Mouse (Mus musculus): ENCODE measurements around the gene Ldhc. TPM values are rescaled to one million over a fixed set of nuclear protein-coding genes. Genes with fewer than 3 reads are reported as not detected.
"Not testable (repeated sequence)": the region's sequence is repeated elsewhere in the genome, so short reads cannot be mapped to it uniquely, and the experiment has no call there.

Gene Ldhc
- polyA plus RNA-seq, 1 experiment from 2014 or later: 0.19 TPM

DNA sequence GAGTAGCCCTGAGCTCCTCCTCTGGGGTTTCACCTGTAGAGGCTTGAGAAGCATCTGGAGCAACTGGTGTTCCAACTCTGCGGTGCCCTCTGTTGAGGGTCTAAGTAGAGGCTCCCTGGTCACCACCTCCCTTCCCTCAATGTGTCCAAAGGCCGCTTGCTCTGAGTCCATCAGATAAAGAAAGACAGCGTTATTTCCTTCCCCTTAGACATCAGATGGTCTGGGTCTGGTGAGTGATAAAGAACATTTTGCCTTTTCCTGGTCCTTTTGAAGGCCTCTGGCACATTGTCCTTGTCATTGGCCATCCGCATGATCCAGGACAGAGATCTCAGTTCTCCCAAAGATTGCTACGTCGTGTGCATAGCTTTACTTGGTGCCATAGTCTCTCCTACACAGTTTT is 16.3 kb downstream of the Ldhc start:
- WGBS: 87% methylated on average over 6 of the region's 6 CpGs
- Histone ChIP-seq H3K4me1 (ENCODE audit: control insufficient read depth, insufficient read depth, low read length) (no peaks in the 10 kb centered on the region), H3K4me2 (ENCODE audit: low read depth, low read length) (no peak overlapping the region), H3K9ac (replicated peaks; ENCODE audit: low read depth, low read length) (no peak overlapping the region), H3K9me3 (ENCODE audit: control insufficient read depth, low read length) (no peaks in the 10 kb centered on the region), H3K27me3 (ENCODE audit: control insufficient read depth, insufficient read depth, low read length) (no peaks in the 10 kb centered on the region), H3K36me3 (ENCODE audit: control insufficient read depth, insufficient read depth, low read length) (no peaks in the 10 kb centered on the region), H3K27ac (ENCODE audit: low read depth, low read length) (no peak overlapping the region), H3K4me3 (ENCODE audit: low read depth, low read length) (no peak overlapping the region)
- ATAC-seq (ENCODE audit: low read depth): no peak

GRCm38 (mm10) chr7:46879851-46880250 is 18.8 kb downstream of the Ldhc start:
- no peak overlapping the region for H3K27ac ChIP-seq (ENCODE audit: low read depth, low read length)
- H3K4me3 ChIP-seq (ENCODE audit: low read depth, low read length): no peak overlapping the region
- H3K4me2 ChIP-seq (ENCODE audit: low read depth, low read length): no peak overlapping the region
- no peaks in the 10 kb centered on the region for H3K9me3 ChIP-seq (ENCODE audit: control insufficient read depth, low read length)
- peaks cover 3% of the 10 kb centered on the region; the same call in 1 of the 2 replicates for H3K36me3 ChIP-seq (ENCODE audit: control insufficient read depth, insufficient read depth, low read length)
- no peak for ATAC-seq (ENCODE audit: low read depth)
- WGBS: 95% methylated on average over 5 of the region's 5 CpGs
- no peaks in the 10 kb centered on the region for H3K4me1 ChIP-seq (ENCODE audit: control insufficient read depth, insufficient read depth, low read length)
- no peaks in the 10 kb centered on the region for H3K27me3 ChIP-seq (ENCODE audit: control insufficient read depth, insufficient read depth, low read length)
- H3K9ac ChIP-seq (replicated peaks; ENCODE audit: low read depth, low read length): no peak overlapping the region

- Histone ChIP-seq H3K9ac (replicated peaks; ENCODE audit: low read depth, low read length) (no peak overlapping the region), H3K27ac (ENCODE audit: low read depth, low read length) (no peak overlapping the region), H3K27me3 (ENCODE audit: control insufficient read depth, insufficient read depth, low read length) (no peaks in the 10 kb centered on the region), H3K4me2 (ENCODE audit: low read depth, low read length) (no peak overlapping the region), H3K4me1 (ENCODE audit: control insufficient read depth, insufficient read depth, low read length) (no peaks in the 10 kb centered on the region), H3K4me3 (ENCODE audit: low read depth, low read length) (no peak overlapping the region), H3K9me3 (ENCODE audit: control insufficient read depth, low read length) (no peaks in the 10 kb centered on the region), H3K36me3 (ENCODE audit: control insufficient read depth, insufficient read depth, low read length) (peaks cover 3% of the 10 kb centered on the region; the same call in 1 of the 2 replicates)
- ATAC-seq (ENCODE audit: low read depth): no peak
- WGBS: 89% methylated on average over 2 of the region's 2 CpGs
Measured at GRCm38 (mm10) chr7:46880992-46881391, 20.0 kb downstream of the Ldhc start.

- H3K9ac ChIP-seq (replicated peaks; ENCODE audit: low read depth, low read length): not testable (repeated sequence)
- 88% methylated on average over 6 of the region's 8 CpGs for WGBS
Measured at GRCm38 (mm10) chr7:46881941-46882340, 20.9 kb downstream of the Ldhc start.

GRCm38 (mm10) chr7:46883304-46883703 is 22.3 kb downstream of the Ldhc start:
- Histone ChIP-seq H3K36me3 (ENCODE audit: control insufficient read depth, insufficient read depth, low read length) (peaks cover 9% of the 10 kb centered on the region), H3K27ac (ENCODE audit: low read depth, low read length) (no peak overlapping the region), H3K4me2 (ENCODE audit: low read depth, low read length) (no peak overlapping the region), H3K9me3 (ENCODE audit: control insufficient read depth, low read length) (no peaks in the 10 kb centered on the region), H3K27me3 (ENCODE audit: control insufficient read depth, insufficient read depth, low read length) (no peaks in the 10 kb centered on the region), H3K4me1 (ENCODE audit: control insufficient read depth, insufficient read depth, low read length) (no peaks in the 10 kb centered on the region), H3K4me3 (ENCODE audit: low read depth, low read length) (no peak overlapping the region), H3K9ac (replicated peaks; ENCODE audit: low read depth, low read length) (no peak overlapping the region)
- 98% methylated on average over 3 of the region's 3 CpGs for WGBS
- no peak for ATAC-seq (ENCODE audit: low read depth)

More at GRCm38 (mm10) chr7:46881941-46882340, 20.9 kb downstream of the Ldhc start:
- H3K4me1 ChIP-seq (ENCODE audit: control insufficient read depth, insufficient read depth, low read length); ATAC-seq (ENCODE audit: low read depth); H3K4me3 ChIP-seq (ENCODE audit: low read depth, low read length); H3K36me3 ChIP-seq (ENCODE audit: control insufficient read depth, insufficient read depth, low read length); H3K27me3 ChIP-seq (ENCODE audit: control insufficient read depth, insufficient read depth, low read length); H3K9me3 ChIP-seq (ENCODE audit: control insufficient read depth, low read length); H3K27ac ChIP-seq (ENCODE audit: low read depth, low read length); H3K4me2 ChIP-seq (ENCODE audit: low read depth, low read length): not testable (repeated sequence)

DNA sequence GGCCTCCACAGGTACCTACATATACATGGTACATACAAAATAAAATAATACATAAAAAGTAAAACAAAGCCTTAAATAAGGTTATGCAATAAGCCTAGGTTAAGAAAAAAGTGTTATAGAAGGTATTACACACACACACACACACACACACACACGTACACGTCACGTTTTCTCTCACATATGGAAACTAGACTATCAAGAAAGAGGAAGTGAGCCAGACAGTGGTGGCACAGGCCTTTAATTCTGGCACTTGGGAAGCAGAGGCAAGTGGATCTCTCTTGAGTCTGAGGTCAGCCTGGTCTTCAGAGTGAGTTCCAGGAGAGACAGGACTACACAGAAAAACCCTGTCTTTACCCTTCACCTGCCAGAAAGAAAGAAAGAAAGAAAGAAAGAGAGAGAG is 34.5 kb downstream of the Ldhc start:
- no peak for ATAC-seq (ENCODE audit: low read depth)
- Histone ChIP-seq H3K9ac (replicated peaks; ENCODE audit: low read depth, low read length) (no peak overlapping the region), H3K9me3 (ENCODE audit: control insufficient read depth, low read length) (no peaks in the 10 kb centered on the region), H3K4me1 (ENCODE audit: control insufficient read depth, insufficient read depth, low read length) (no peaks in the 10 kb centered on the region), H3K27ac (ENCODE audit: low read depth, low read length) (no peak overlapping the region), H3K4me2 (ENCODE audit: low read depth, low read length) (no peak overlapping the region), H3K4me3 (ENCODE audit: low read depth, low read length) (no peak overlapping the region), H3K36me3 (ENCODE audit: control insufficient read depth, insufficient read depth, low read length) (peaks cover 44% of the 10 kb centered on the region), H3K27me3 (ENCODE audit: control insufficient read depth, insufficient read depth, low read length) (no peaks in the 10 kb centered on the region)
- WGBS: 95% methylated on average over 3 of the region's 3 CpGs

- H3K9me3 ChIP-seq (ENCODE audit: control insufficient read depth, low read length): no peaks in the 10 kb centered on the region
- WGBS: 94% methylated on average over 3 of the region's 3 CpGs
- H3K9ac ChIP-seq (replicated peaks; ENCODE audit: low read depth, low read length): no peak overlapping the region
- no peak overlapping the region for H3K27ac ChIP-seq (ENCODE audit: low read depth, low read length)
- H3K4me3 ChIP-seq (ENCODE audit: low read depth, low read length): no peak overlapping the region
- H3K4me1 ChIP-seq (ENCODE audit: control insufficient read depth, insufficient read depth, low read length): no peaks in the 10 kb centered on the region
- peaks cover 36% of the 10 kb centered on the region for H3K36me3 ChIP-seq (ENCODE audit: control insufficient read depth, insufficient read depth, low read length)
- no peak overlapping the region for H3K4me2 ChIP-seq (ENCODE audit: low read depth, low read length)
- ATAC-seq (ENCODE audit: low read depth): no peak
- H3K27me3 ChIP-seq (ENCODE audit: control insufficient read depth, insufficient read depth, low read length): no peaks in the 10 kb centered on the region
Measured at GRCm38 (mm10) chr7:46899343-46899742, 38.3 kb downstream of the Ldhc start.

GRCm38 (mm10) chr7:46911250-46911649 is 50.2 kb downstream of the Ldhc start:
- H3K4me3 ChIP-seq (ENCODE audit: low read depth, low read length): no peak overlapping the region
- H3K36me3 ChIP-seq (ENCODE audit: control insufficient read depth, insufficient read depth, low read length): peaks cover 62% of the 10 kb centered on the region
- ATAC-seq (ENCODE audit: low read depth): no peak
- H3K27ac ChIP-seq (ENCODE audit: low read depth, low read length): no peak overlapping the region
- no peaks in the 10 kb centered on the region for H3K4me1 ChIP-seq (ENCODE audit: control insufficient read depth, insufficient read depth, low read length)
- H3K9me3 ChIP-seq (ENCODE audit: control insufficient read depth, low read length): no peaks in the 10 kb centered on the region
- H3K27me3 ChIP-seq (ENCODE audit: control insufficient read depth, insufficient read depth, low read length): no peaks in the 10 kb centered on the region
- no peak overlapping the region for H3K4me2 ChIP-seq (ENCODE audit: low read depth, low read length)
- no peak overlapping the region for H3K9ac ChIP-seq (replicated peaks; ENCODE audit: low read depth, low read length)
- 97% methylated on average over 3 of the region's 3 CpGs for WGBS

- 98% methylated on average over 3 of the region's 3 CpGs for WGBS
- Histone ChIP-seq H3K4me1 (ENCODE audit: control insufficient read depth, insufficient read depth, low read length) (peaks cover 16% of the 10 kb centered on the region), H3K27ac (ENCODE audit: low read depth, low read length) (no peak overlapping the region), H3K9ac (replicated peaks; ENCODE audit: low read depth, low read length) (no peak overlapping the region), H3K9me3 (ENCODE audit: control insufficient read depth, low read length) (no peaks in the 10 kb centered on the region), H3K4me3 (ENCODE audit: low read depth, low read length) (no peak overlapping the region), H3K36me3 (ENCODE audit: control insufficient read depth, insufficient read depth, low read length) (peaks cover 15% of the 10 kb centered on the region), H3K4me2 (ENCODE audit: low read depth, low read length) (no peak overlapping the region), H3K27me3 (ENCODE audit: control insufficient read depth, insufficient read depth, low read length) (no peaks in the 10 kb centered on the region)
- no peak for ATAC-seq (ENCODE audit: low read depth)
Measured at GRCm38 (mm10) chr7:46916376-46916775, 55.4 kb downstream of the Ldhc start.
